Mouse (Mus musculus) stomach, postnatal 0 days (tissue): ENCODE measurements at regions not wholly inside any gene's neighbourhood (a gene's known extent, or its start where the extent isn't known, plus 50 kb on each side); places are given as distances from the start of the nearest gene placed in this dataset.

Experiments used
- ATAC-seq: fragments of 200-750 bp; cut with Nextera tagmentation; 2 replicates; pipeline ENCODE4 v1.8.0; 2017; ENCODE audit not compliant: low FRiP score, low TSS enrichment
- DNase-seq: peaks from one replicate; pipeline ENCODE4 v3.0.0-alpha.2; 2016; ENCODE audit warnings: low spot score
- H3K27ac ChIP-seq: fragments of 300-500 bp; sonication (generic); replicated peaks from 2 replicates; pipeline ENCODE4 v1.5.1; 2014; ENCODE audit warnings: mild to moderate bottlenecking, control low read depth
- H3K27me3 ChIP-seq: fragments of 300-500 bp; sonication (generic); 2 replicates; pipeline ENCODE4 v1.6.1; 2014; ENCODE audit warnings: low read length; ENCODE audit not compliant: control insufficient read depth, insufficient read depth
- H3K36me3 ChIP-seq: fragments of 300-500 bp; sonication (generic); 2 replicates; pipeline ENCODE4 v1.6.1; 2014; ENCODE audit warnings: low read length, mixed read lengths; ENCODE audit not compliant: control insufficient read depth, insufficient read depth
- H3K4me1 ChIP-seq: fragments of 300-500 bp; sonication (generic); replicated peaks from 2 replicates; pipeline ENCODE4 v1.6.1; 2014; ENCODE audit warnings: antibody characterized with exemption; ENCODE audit not compliant: control insufficient read depth, insufficient read depth
- H3K4me2 ChIP-seq: fragments of 300-500 bp; sonication (generic); replicated peaks from 2 replicates; pipeline ENCODE4 v1.6.1; 2014; ENCODE audit warnings: low read depth, mild to moderate bottlenecking, control low read depth, moderate library complexity
- H3K4me3 ChIP-seq: fragments of 300-500 bp; sonication (generic); 2 replicates; pipeline ENCODE4 v1.5.1; 2014; ENCODE audit warnings: low read depth, low read length, control low read depth
- H3K9ac ChIP-seq: fragments of 300-500 bp; sonication (generic); 2 replicates; pipeline ENCODE4 v1.6.1; 2014; ENCODE audit warnings: mild to moderate bottlenecking, low read length, control low read depth, mixed read lengths
- H3K9me3 ChIP-seq: fragments of 300-500 bp; sonication (generic); 2 replicates; pipeline ENCODE4 v1.6.1; 2016; ENCODE audit warnings: low read length; ENCODE audit not compliant: control insufficient read depth
- CTCF ChIP-seq: IDR thresholded peaks from 2 replicates; pipeline ENCODE4 v1.5.1; 2016; ENCODE audit warnings: antibody characterized with exemption, low read depth, mild to moderate bottlenecking, moderate library complexity
- EP300 ChIP-seq: optimal IDR thresholded peaks from 2 replicates; pipeline ENCODE3; 2016; ENCODE audit warnings: antibody characterized with exemption
- WGBS: fragments of 180-500 bp; shearing (Covaris S2); extraction: QIAGEN DNeasy Blood & Tissue Kit; methylation state at CpG from one replicate; pipeline ENCODE4 v1.1.7; 2014; 5-methylcytosine and 5-hydroxymethylcytosine counted together

- TF ChIP-seq CTCF = no peak
- no peak for TF ChIP-seq EP300
- H3K4me3 ChIP-seq = no peak overlapping the region
- WGBS = 74% methylated on average over 4 of the region's 4 CpGs
Measured at GRCm38 (mm10) chr1:55949606-55950005, 543.9 kb downstream of the Plcl1 start.

DNA sequence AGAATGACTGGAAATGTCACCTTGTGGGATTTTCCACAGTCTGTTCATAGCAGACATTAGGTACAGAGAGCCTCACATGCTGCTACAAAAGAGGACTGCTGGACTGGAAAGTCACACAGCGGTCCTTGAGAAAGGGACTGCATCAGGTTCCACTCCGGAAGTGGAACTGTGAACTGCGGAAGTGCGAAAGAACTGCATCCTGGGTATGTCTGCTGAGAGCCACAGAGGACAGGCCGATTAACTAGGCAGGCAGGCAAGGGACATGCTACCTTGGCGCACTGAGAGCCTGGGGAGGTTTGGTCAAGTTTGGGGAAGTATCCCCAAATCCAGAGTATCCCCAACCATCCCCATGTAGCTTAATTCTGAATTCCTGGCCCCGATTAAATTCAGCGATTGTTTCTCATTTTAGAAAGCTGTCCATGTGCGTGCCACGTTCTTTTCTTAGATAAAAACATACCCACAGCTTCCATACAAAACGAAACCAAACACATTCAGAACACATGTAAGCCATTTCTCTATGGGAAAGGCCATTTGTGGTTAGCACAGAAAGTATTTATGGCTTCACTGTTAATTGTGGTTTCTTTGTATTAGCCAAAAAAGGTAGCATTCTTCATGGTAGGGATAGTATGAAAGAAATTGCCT is 552.2 kb downstream of the Plcl1 start:
- H3K4me2 ChIP-seq = no peak overlapping the region
- H3K9ac ChIP-seq = no peak overlapping the region
- no peak overlapping the region for H3K4me3 ChIP-seq
- ATAC-seq (no peak), DNase-seq (no peak)
- no peaks in the 10 kb centered on the region for H3K27me3 ChIP-seq
- H3K36me3 ChIP-seq = no peaks in the 10 kb centered on the region
- no peaks in the 10 kb centered on the region for H3K4me1 ChIP-seq
- WGBS = 80% methylated on average over 11 of the region's 11 CpGs
- TF ChIP-seq CTCF (no peak), EP300 (no peak)
- H3K27ac ChIP-seq = no peak overlapping the region
- no peaks in the 10 kb centered on the region for H3K9me3 ChIP-seq

More at GRCm38 (mm10) chr1:55949606-55950005, 543.9 kb downstream of the Plcl1 start:
- H3K27ac ChIP-seq = no peak overlapping the region
- no peak overlapping the region for H3K9ac ChIP-seq
- ATAC-seq (no peak), DNase-seq (no peak)
- H3K4me2 ChIP-seq = no peak overlapping the region
- H3K4me1 ChIP-seq = no peaks in the 10 kb centered on the region
- no peaks in the 10 kb centered on the region for H3K27me3 ChIP-seq
- H3K36me3 ChIP-seq = no peaks in the 10 kb centered on the region
- no peaks in the 10 kb centered on the region for H3K9me3 ChIP-seq

- no peaks in the 10 kb centered on the region for H3K9me3 ChIP-seq
- H3K4me2 ChIP-seq = no peak overlapping the region
- ATAC-seq (no peak), DNase-seq (peak; percentile 70)
- WGBS = 17% methylated on average over 6 of the region's 6 CpGs
- no peaks in the 10 kb centered on the region for H3K4me1 ChIP-seq
- H3K9ac ChIP-seq = no peak overlapping the region
- TF ChIP-seq CTCF (peak; percentile 90), EP300 (no peak)
- H3K36me3 ChIP-seq = no peaks in the 10 kb centered on the region
- H3K4me3 ChIP-seq = no peak overlapping the region
- no peak overlapping the region for H3K27ac ChIP-seq
- no peaks in the 10 kb centered on the region for H3K27me3 ChIP-seq
Measured at GRCm38 (mm10) chr1:55960291-55960690, 554.6 kb downstream of the Plcl1 start.

- no peak overlapping the region for H3K27ac ChIP-seq
- TF ChIP-seq EP300 = no peak
- TF ChIP-seq CTCF = no peak
- DNase-seq = no peak
- 85% methylated on average over 5 of the region's 5 CpGs for WGBS
- H3K36me3 ChIP-seq = no peaks in the 10 kb centered on the region
- no peaks in the 10 kb centered on the region for H3K4me1 ChIP-seq
- no peaks in the 10 kb centered on the region for H3K27me3 ChIP-seq
- H3K4me3 ChIP-seq = no peak overlapping the region
- no peak for ATAC-seq
- no peak overlapping the region for H3K9ac ChIP-seq
- no peaks in the 10 kb centered on the region for H3K9me3 ChIP-seq
- H3K4me2 ChIP-seq = no peak overlapping the region
Measured at GRCm38 (mm10) chr1:55963867-55964266, 558.1 kb downstream of the Plcl1 start.

- Histone ChIP-seq H3K36me3 (no peaks in the 10 kb centered on the region), H3K9ac (no peak overlapping the region), H3K27me3 (no peaks in the 10 kb centered on the region), H3K9me3 (no peaks in the 10 kb centered on the region), H3K4me1 (no peaks in the 10 kb centered on the region), H3K4me2 (no peak overlapping the region), H3K27ac (no peak overlapping the region), H3K4me3 (no peak overlapping the region)
- no peak for ATAC-seq
- no peak for DNase-seq
- 86% methylated on average over 2 of the region's 2 CpGs for WGBS
- no peak for TF ChIP-seq CTCF
- no peak for TF ChIP-seq EP300
Measured at GRCm38 (mm10) chr1:55966273-55966672, 560.6 kb downstream of the Plcl1 start.

DNA sequence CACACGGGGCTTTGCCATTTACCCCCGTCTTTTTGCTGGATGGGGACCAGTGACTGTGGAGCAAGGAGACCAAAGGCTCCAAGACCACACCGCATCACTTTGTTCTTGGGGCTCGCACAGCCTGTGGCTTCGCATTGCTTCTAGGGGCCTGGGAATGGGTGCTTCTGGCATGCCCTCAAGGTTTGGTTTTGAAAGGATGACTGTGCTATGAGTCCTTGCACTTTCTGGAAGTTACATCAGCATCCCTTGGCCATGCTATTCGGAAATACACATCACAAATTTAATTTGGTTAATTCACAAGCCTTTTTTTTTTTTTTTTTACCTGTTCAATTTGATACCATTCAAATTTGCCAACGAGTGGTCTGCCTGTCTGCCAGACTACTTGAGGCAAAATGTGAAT is 562.1 kb downstream of the Plcl1 start:
- 87% methylated on average over 7 of the region's 7 CpGs for WGBS

More for the DNA sequence above, 562.1 kb downstream of the Plcl1 start:
- Histone ChIP-seq H3K27ac (no peak overlapping the region), H3K4me1 (no peaks in the 10 kb centered on the region), H3K9ac (no peak overlapping the region), H3K9me3 (no peaks in the 10 kb centered on the region), H3K4me3 (no peak overlapping the region), H3K36me3 (no peaks in the 10 kb centered on the region), H3K27me3 (no peaks in the 10 kb centered on the region), H3K4me2 (no peak overlapping the region)
- DNase-seq (no peak), ATAC-seq (no peak)
- TF ChIP-seq CTCF (no peak), EP300 (no peak)
